Mouse (Mus musculus) ES-E14 (cell line): ENCODE measurements around the gene Rabep1.

ENCODE experiments used
- MAFK ChIP-seq: IDR thresholded peaks from 2 replicates; pipeline ENCODE4 v1.6.1; 2014; ENCODE audit warnings: mild to moderate bottlenecking, low read depth, low read length, inconsistent platforms; ENCODE audit not compliant: insufficient read depth
- ZC3H11A ChIP-seq: IDR thresholded peaks from 2 replicates; pipeline ENCODE4 v1.6.1; 2012; ENCODE audit warnings: low read depth, mild to moderate bottlenecking, inconsistent platforms, low read length, borderline replicate concordance

DNA sequence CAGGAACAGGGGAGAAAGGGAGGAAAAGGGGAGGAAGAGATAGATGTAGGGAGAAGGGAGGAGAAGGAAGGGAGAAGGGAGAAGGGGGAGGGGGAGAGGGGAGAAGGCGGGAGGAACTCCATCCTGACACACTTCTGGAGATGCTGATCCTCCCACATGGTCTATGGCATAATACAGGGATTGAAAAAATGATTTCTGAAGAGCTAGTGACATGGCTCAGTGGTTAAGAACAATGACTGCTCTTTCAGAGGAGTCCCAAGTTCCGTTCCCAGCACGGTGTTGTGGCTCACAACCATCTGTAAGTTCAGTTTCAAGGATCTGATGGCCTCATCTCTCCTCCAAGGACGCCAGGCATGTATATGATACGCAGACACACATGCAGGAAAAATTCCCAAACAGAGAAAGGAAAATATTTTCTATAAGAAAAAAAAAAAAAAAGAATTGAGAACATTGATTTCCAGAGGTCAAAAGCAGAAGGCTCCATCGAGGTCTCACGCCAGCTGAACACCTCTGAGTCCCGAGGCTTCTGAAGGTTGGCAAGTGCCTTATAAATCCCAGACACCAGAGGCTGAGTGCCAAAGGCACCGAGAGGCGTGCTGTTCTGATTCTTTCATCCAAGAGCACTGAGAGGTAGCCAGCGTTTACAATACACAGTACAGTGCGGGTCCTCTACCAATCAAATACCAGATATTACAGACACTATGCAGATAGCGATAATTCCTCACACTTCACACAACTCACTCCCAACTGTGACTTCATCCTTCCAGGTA, 32.9 kb upstream of the Rabep1 start:
- TF ChIP-seq ZC3H11A (no peak), MAFK (no peak)
